Mouse (Mus musculus): ENCODE data around the gene Rasl2-9.
"Not testable (repeated sequence)": the region's sequence is repeated elsewhere in the genome, so short reads cannot be mapped to it uniquely, and the experiment has no call there.

Gene Rasl2-9

DNA sequence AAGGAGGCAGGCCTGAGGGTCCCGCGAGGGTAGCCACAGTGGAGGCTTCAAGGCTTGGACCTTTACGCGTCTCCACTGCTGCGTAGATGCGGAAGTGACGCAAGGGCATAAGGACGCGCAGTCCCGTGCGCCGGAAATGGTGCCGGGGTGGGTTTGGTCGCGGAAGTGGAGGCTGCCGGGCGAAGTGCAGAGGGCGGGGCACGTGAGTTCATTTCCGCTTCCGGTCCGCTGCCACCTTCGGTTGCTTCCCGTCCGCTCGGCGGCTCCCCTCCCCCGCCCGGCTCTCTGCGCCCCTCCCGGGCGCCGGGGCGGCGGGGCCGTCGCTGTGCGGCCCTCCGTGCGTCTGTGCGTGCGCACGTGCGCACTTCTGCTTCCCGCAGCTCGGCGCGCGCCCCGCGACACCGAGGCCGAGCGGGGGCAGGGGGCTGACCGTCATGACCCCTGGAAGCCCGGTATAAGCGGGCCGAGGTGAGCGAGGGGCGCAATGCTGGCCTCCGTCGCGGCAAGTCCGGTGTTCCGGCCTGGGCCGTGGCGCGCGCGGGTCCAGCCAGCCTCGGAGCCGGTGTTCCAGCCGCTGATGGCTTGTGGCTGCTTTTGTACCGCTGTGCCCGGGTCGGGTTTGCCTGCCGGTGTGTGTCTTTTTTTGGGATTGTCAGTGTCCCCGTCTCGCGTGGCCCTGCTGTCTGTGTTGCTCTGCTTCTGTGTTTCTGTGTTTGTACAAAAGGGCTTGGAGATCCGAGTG is 45.6 kb downstream of the Rasl2-9 start, which contains the start of gene Epn1:
Gene Epn1 (plus strand): TSS at position 226 of the 742 bp plus-strand sequence.
- peak; percentile 95 for DNase-seq

DNA sequence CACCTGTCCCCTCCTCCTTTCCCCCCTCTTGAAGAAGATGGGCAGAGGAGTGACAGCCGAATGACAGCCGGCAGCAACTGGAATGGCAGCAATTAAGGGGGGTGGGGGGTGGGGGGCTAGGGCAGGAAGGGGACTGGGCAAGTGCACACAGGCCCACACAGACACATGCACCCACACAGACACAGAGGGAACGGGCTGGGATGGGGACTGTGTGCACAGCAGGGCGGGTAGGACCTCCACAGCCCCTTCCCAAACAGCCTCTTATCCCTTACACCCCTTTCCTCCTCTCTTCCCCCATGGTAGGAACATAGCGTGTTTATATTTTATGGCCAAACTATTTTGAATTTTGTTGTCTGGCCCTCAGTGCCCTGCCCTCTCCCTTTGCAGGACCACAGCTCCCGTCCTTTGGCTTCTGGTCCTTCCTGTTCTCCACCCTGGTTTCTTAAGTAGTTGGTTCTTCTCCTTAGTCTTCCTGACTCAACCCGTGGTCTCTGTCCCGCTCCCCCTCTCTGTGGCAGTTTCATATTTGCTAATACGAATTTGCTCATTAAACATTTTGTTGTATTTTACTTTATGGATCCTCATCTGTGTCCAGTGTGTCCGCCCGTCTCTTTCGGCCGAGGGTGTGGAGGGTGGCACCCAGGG is 46.3 kb downstream of the Rasl2-9 start:
- not testable (repeated sequence) for DNase-seq

DNA sequence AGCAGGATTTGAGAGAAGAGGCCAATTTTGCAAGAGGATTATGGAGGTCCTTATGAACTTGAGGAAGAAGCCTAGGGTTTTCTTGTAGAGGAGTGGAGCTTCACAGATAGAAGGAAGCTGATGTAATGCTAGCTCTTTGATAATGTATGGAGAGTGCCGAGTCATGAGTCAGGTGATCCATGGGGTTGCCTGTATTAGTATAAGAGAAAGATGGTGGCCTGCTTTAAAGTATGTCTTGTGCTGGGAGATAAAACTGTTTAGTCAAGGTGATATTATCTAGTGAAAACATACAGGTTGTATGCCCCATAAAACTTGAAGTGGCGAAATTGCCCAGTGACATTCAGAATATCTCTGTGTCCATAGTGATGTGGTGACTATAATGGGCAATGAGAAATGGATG is 48.8 kb downstream of the Rasl2-9 start:
- DNase-seq: no peak

DNA sequence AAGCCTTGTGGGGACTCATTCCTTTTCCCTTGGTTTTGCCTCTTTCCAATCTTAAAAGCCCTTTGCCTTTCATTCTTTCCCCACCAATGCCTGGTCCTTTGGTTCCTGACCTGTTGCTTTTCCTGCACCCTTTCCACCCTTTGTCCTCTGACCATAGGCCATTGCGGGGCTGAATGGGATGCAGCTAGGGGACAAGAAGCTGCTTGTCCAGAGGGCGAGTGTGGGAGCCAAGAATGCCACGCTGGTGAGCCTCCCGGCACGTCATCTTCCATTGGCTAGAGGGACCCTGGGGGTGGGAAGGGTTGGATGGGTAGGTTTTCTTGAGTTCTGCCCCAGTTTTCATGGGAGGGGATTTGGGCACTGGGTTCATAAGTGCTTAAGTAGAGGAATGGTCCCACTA is 50.8 kb downstream of the Rasl2-9 start:
- DNase-seq: no peak
